Mouse (Mus musculus): ENCODE measurements around the gene Acp6. TPM values are rescaled to one million over a fixed set of nuclear protein-coding genes. Genes with fewer than 3 reads are reported as not detected.

Acp6 gene
- polyA plus RNA-seq, 1 experiment from 2014 or later, result 48.1 TPM

DNA sequence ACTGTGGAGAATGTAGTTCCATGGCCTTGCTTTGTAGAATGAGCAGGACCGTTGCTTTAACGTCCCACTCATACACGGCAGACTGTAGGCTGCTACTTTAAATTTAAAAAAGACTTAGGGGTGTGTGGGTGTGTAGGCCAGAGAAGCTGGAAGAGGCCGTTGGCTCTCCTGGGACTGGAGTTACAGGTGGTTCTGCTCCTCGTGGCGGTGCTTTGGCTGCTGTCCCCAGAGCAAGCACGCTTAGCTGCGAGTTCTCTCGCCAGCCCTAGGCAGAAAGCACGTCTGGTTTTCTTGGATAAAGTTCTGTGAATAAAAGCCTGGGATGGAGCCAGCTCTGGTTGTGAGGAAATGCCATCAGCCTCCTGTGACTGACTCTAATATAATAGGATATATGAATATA is 2.3 kb downstream of the Acp6 start:
- Histone ChIP-seq H3K4me3 (peak overlapping the region; percentile 1; the same call in 1 of the 2 replicates), H3K27me3 (no peaks in the 10 kb centered on the region), H3K4me2 (0 out of 2 replicates have a peak overlapping the region, but pooled peaks have one; percentile 13), H3K36me3 (no peaks in the 10 kb centered on the region), H3K4me1 (peaks cover 18% of the 10 kb centered on the region), H3K9ac (no peak overlapping the region), H3K27ac (no peak overlapping the region), H3K9me3 (no peaks in the 10 kb centered on the region)
- ATAC-seq (ENCODE audit: insufficient number of reproducible peaks, low FRiP score, low TSS enrichment, low read depth), result no peak
- WGBS, result 28% methylated on average over 10 of the region's 10 CpGs

DNA sequence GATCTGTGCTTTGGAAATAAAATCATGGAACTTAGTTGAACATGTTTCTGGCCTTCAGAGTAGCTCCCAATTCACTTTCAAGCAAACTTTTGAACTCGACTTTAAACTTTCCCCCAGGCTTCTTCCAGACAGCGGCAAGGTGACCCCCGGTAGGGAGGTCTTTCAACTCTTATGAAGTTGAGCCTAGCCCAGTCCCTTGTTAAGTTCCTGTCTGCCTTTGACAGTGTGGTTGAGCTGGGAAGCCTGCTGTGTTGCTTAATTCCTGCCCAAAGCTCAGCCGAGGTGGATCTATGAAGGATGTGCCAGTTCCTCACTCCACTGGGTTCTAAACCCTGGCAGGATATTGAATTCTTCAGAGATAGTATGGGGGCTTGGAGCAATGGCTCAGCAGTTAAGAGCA is 3.2 kb downstream of the Acp6 start:
- 54% methylated on average over 4 of the region's 4 CpGs for WGBS
- H3K4me2 ChIP-seq, result no peak overlapping the region
- H3K4me3 ChIP-seq, result no peak overlapping the region
- H3K27ac ChIP-seq, result no peak overlapping the region
- H3K4me1 ChIP-seq, result peaks cover 18% of the 10 kb centered on the region
- no peak overlapping the region for H3K9ac ChIP-seq
- no peaks in the 10 kb centered on the region for H3K9me3 ChIP-seq
- H3K27me3 ChIP-seq, result no peaks in the 10 kb centered on the region
- ATAC-seq (ENCODE audit: insufficient number of reproducible peaks, low FRiP score, low TSS enrichment, low read depth), result no peak
- peaks cover 7% of the 10 kb centered on the region; the same call in 1 of the 2 replicates for H3K36me3 ChIP-seq

GRCm38 (mm10) chr3:97164477-97164876 is 5.9 kb downstream of the Acp6 start:
- ATAC-seq (ENCODE audit: insufficient number of reproducible peaks, low FRiP score, low TSS enrichment, low read depth), result no peak
- no peaks in the 10 kb centered on the region for H3K27me3 ChIP-seq
- peaks cover 14% of the 10 kb centered on the region for H3K4me1 ChIP-seq
- no peak overlapping the region for H3K4me2 ChIP-seq
- H3K27ac ChIP-seq, result no peak overlapping the region
- no peak overlapping the region for H3K9ac ChIP-seq
- H3K9me3 ChIP-seq, result no peaks in the 10 kb centered on the region
- H3K4me3 ChIP-seq, result no peak overlapping the region
- 77% methylated on average over 4 of the region's 4 CpGs for WGBS
- peaks cover 11% of the 10 kb centered on the region; the same call in 1 of the 2 replicates for H3K36me3 ChIP-seq

- Histone ChIP-seq H3K36me3 (peaks cover 11% of the 10 kb centered on the region; the same call in 1 of the 2 replicates), H3K4me1 (no peaks in the 10 kb centered on the region), H3K9me3 (no peaks in the 10 kb centered on the region), H3K4me3 (no peak overlapping the region), H3K9ac (no peak overlapping the region), H3K27me3 (no peaks in the 10 kb centered on the region), H3K27ac (no peak overlapping the region), H3K4me2 (no peak overlapping the region)
- WGBS, result 62% methylated on average over 4 of the region's 4 CpGs
- ATAC-seq (ENCODE audit: insufficient number of reproducible peaks, low FRiP score, low TSS enrichment, low read depth), result no peak
Observed at GRCm38 (mm10) chr3:97167126-97167525, 8.5 kb downstream of the Acp6 start.

DNA sequence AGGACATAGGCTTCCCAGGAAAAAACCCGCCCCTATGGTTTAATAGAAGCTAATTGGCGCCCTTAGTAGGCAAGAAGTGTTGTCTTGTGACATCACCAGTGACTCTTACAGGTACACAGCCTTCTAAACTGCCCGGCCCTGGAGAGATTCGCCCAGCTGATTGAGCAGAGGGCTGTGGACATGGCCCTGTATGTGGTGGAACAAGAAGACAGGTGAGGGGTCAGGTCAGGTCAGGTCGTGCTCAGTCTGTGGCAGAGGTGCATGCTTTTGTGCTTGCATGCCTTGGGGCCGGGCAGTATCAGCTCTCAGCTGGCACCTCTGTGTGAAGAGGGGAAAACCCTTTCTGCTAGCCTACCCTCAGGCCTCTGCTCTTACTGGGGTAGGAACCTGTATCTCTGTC is 13.0 kb downstream of the Acp6 start:
- Histone ChIP-seq H3K27ac (no peak overlapping the region), H3K4me3 (no peak overlapping the region), H3K4me2 (no peak overlapping the region), H3K9me3 (no peaks in the 10 kb centered on the region), H3K36me3 (peaks cover 6% of the 10 kb centered on the region; the same call in 1 of the 2 replicates), H3K4me1 (no peaks in the 10 kb centered on the region), H3K9ac (no peak overlapping the region), H3K27me3 (no peaks in the 10 kb centered on the region)
- WGBS, result 82% methylated on average over 6 of the region's 6 CpGs
- no peak for ATAC-seq (ENCODE audit: insufficient number of reproducible peaks, low FRiP score, low TSS enrichment, low read depth)

DNA sequence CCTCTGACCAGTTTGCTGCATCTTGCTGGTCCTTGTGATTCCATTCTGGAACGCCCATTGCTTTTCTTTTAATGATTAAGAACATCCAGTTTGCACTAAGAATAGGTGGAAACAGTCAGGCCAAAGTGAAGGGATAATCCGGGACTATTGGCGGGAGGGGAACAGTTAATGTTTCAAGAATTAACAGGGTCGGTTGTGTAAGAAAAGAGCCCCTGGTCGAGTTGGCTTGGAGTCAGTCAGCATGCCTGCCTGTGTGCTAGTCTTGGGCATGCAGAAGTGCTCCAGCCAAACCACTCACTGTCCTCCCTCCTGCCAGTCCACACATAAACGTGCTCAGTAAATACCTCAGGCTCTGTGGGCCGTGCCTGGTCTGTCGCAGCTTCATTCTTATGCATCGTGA is 13.7 kb downstream of the Acp6 start:
- no peak for ATAC-seq (ENCODE audit: insufficient number of reproducible peaks, low FRiP score, low TSS enrichment, low read depth)

DNA sequence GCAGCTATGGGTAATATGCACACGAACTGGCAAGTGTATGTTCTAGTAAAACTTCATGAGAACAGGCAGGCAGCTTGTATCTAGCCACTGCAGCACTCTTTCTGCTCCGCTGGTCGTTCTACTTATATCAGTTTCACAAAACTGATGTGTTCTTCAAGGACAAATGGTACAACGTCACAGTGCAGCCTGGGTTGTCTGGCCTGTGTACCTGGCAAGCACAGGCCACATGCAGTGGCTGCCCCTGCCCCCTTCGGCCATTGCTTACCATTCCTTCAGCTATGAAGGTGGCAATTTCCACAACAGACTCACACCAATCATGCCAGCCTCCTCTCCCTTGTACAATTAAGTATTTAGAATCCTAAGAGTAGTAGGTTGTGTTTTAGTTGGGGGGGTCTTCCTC is 14.1 kb downstream of the Acp6 start:
- Histone ChIP-seq H3K27me3 (no peaks in the 10 kb centered on the region), H3K36me3 (0 out of 2 replicates have a peak, but pooled peaks cover 6% of the 10 kb centered on the region), H3K4me3 (no peak overlapping the region), H3K9me3 (no peaks in the 10 kb centered on the region), H3K4me1 (no peaks in the 10 kb centered on the region), H3K9ac (no peak overlapping the region), H3K27ac (no peak overlapping the region), H3K4me2 (no peak overlapping the region)
- no peak for ATAC-seq (ENCODE audit: insufficient number of reproducible peaks, low FRiP score, low TSS enrichment, low read depth)
- 72% methylated on average over 5 of the region's 5 CpGs for WGBS

More for the DNA sequence above, 13.7 kb downstream of the Acp6 start:
- Histone ChIP-seq H3K9ac (no peak overlapping the region), H3K9me3 (no peaks in the 10 kb centered on the region), H3K27me3 (no peaks in the 10 kb centered on the region), H3K27ac (no peak overlapping the region), H3K4me1 (no peaks in the 10 kb centered on the region), H3K36me3 (0 out of 2 replicates have a peak, but pooled peaks cover 6% of the 10 kb centered on the region), H3K4me2 (no peak overlapping the region), H3K4me3 (no peak overlapping the region)
- 61% methylated on average over 9 of the region's 9 CpGs for whole genome bisulfite sequencing

DNA sequence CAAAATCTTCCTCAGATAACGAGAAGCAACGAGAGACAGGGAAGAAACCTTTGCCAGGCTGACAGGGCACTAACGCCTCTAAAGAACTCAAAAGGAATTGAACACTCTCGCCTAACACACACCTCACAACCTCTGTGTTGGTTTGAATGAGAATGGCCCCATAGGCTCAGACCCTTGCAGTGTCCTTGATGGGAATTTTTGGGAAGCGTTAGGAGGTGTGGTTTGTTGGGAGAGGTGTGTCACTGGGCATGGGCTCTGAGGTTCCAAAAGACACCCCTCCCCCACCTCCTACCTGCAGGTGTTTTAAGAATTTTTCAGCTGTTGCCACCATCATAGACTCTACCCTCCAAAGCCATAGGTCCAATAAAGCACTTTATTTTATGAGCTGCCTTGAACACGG is 20.3 kb downstream of the Acp6 start:
- 51% methylated on average over 6 of the region's 6 CpGs for WGBS

GRCm38 (mm10) chr3:97180527-97180926 is 21.9 kb downstream of the Acp6 start:
- ATAC-seq (ENCODE audit: insufficient number of reproducible peaks, low FRiP score, low TSS enrichment, low read depth), result no peak
- 47% methylated on average over 6 of the region's 6 CpGs for WGBS
- Histone ChIP-seq H3K4me3 (no peak overlapping the region), H3K4me1 (no peaks in the 10 kb centered on the region), H3K27me3 (peaks cover 10% of the 10 kb centered on the region), H3K4me2 (no peak overlapping the region), H3K9me3 (no peaks in the 10 kb centered on the region), H3K36me3 (0 out of 2 replicates have a peak, but pooled peaks cover 7% of the 10 kb centered on the region), H3K9ac (no peak overlapping the region), H3K27ac (no peak overlapping the region)

More for the DNA sequence above, 20.3 kb downstream of the Acp6 start:
- ATAC-seq (ENCODE audit: insufficient number of reproducible peaks, low FRiP score, low TSS enrichment, low read depth), result no peak
- H3K4me2 ChIP-seq, result no peak overlapping the region
- H3K36me3 ChIP-seq, result 0 out of 2 replicates have a peak, but pooled peaks cover 7% of the 10 kb centered on the region
- H3K9me3 ChIP-seq, result no peaks in the 10 kb centered on the region
- peaks cover 4% of the 10 kb centered on the region; the same call in 1 of the 2 replicates for H3K27me3 ChIP-seq
- no peak overlapping the region for H3K9ac ChIP-seq
- H3K4me3 ChIP-seq, result no peak overlapping the region
- no peak overlapping the region for H3K27ac ChIP-seq
- H3K4me1 ChIP-seq, result no peaks in the 10 kb centered on the region

DNA sequence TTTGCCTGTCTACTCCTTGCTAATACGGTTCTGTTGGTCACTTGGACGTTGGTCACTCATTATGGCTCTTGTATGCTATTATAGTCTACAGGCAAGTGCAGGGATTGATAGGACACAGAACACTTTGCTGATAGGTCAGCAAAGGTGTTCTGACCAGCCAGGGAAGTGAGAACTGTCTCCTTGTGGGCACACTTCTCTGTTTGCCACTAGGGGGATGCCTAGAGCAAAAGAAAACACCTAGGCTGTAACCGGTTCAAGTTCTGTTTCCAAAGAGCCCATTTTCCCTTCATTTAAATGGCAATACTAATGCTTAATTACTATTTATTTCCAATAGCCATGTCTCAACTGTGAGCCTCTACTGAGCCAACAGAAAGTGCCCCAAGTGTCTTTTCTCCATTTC is 25.2 kb downstream of the Acp6 start:
- no peak overlapping the region for H3K9ac ChIP-seq
- ATAC-seq (ENCODE audit: insufficient number of reproducible peaks, low FRiP score, low TSS enrichment, low read depth), result no peak
- no peaks in the 10 kb centered on the region for H3K9me3 ChIP-seq
- H3K27me3 ChIP-seq, result peaks cover 10% of the 10 kb centered on the region
- WGBS, result 40% methylated on average over 3 of the region's 3 CpGs
- no peak overlapping the region for H3K27ac ChIP-seq
- no peak overlapping the region for H3K4me3 ChIP-seq
- 0 out of 2 replicates have a peak, but pooled peaks cover 2% of the 10 kb centered on the region for H3K4me1 ChIP-seq
- H3K36me3 ChIP-seq, result no peaks in the 10 kb centered on the region
- H3K4me2 ChIP-seq, result no peak overlapping the region

- H3K9ac ChIP-seq, result no peak overlapping the region
- no peak overlapping the region for H3K4me2 ChIP-seq
- H3K4me1 ChIP-seq, result peaks cover 2% of the 10 kb centered on the region; the same call in 1 of the 2 replicates
- no peak for ATAC-seq (ENCODE audit: insufficient number of reproducible peaks, low FRiP score, low TSS enrichment, low read depth)
- no peaks in the 10 kb centered on the region for H3K9me3 ChIP-seq
- H3K36me3 ChIP-seq, result no peaks in the 10 kb centered on the region
- 42% methylated on average over 10 of the region's 10 CpGs for WGBS
- H3K4me3 ChIP-seq, result no peak overlapping the region
- H3K27me3 ChIP-seq, result peaks cover 10% of the 10 kb centered on the region
- H3K27ac ChIP-seq, result no peak overlapping the region
Observed at GRCm38 (mm10) chr3:97185098-97185860, 26.7 kb downstream of the Acp6 start.

DNA sequence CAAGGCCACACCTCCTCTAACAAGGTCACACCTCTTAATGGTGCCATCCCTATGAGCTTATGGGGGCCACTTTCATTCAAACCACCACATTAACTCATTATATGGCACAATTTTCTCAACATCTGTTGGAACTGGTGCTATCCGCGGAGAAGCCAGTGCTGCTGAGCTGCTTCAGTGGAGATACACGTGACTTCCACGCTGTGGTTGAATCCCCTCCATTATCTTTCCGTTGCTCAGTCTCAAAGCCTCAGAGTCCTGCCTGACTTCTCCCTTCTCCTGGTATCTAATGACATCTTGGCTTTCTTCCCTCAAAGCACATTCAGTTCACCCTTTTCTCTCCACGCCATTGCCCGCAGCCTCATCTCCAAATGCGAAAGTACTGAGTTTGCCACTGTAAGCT is 38.0 kb downstream of the Acp6 start:
- Histone ChIP-seq H3K4me2 (no peak overlapping the region), H3K27me3 (no peaks in the 10 kb centered on the region), H3K9ac (no peak overlapping the region), H3K9me3 (no peaks in the 10 kb centered on the region), H3K27ac (peak overlapping the region; percentile 22; the same call in 1 of the 2 replicates), H3K4me3 (no peak overlapping the region), H3K36me3 (no peaks in the 10 kb centered on the region), H3K4me1 (no peaks in the 10 kb centered on the region)
- 84% methylated on average over 8 of the region's 8 CpGs for WGBS
- no peak for ATAC-seq (ENCODE audit: insufficient number of reproducible peaks, low FRiP score, low TSS enrichment, low read depth)

Data from limb, embryonic 15.5 days (tissue).